Mouse (Mus musculus) cortical plate, adult 2 months (tissue): Measurements from ENCODE around the gene C9.

Experiments
- CTCF ChIP-seq: fragments of 200-500 bp; IDR thresholded peaks from 2 replicates; pipeline ENCODE4 v1.5.1; 2011; ENCODE audit warnings: mild to moderate bottlenecking, control low read depth, low read length; ENCODE audit not compliant: insufficient read depth; ENCODE audit errors: extremely low read depth
- POLR2A ChIP-seq: fragments of 200-500 bp; IDR thresholded peaks from 2 replicates; pipeline ENCODE4 v1.6.1; 2011; ENCODE audit warnings: mild to moderate bottlenecking, low read length, control low read depth; ENCODE audit not compliant: insufficient read depth; ENCODE audit errors: extremely low read depth

DNA sequence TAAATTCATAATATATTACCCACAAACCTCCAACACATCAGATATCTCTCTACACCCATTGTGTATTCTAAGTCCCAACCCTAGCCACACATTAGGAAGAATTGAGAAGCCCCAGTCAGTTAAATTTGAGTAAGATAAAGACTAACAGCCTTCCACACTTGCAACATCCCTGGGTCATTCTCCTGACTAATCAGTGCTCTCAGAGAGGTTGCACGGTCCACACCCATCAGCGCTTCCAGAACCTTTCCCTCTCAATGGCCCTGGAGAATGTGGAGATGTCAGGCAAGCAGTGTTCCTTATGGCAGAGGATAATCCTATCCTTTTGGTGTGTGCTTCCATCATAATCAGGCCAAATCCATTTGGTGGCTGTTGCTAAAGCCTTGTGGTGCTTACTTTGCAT lies 675 bp upstream of the C9 start:
- TF ChIP-seq CTCF (no peak), POLR2A (no peak)
